Mouse (Mus musculus): ENCODE measurements around the gene Pknox2.

Pknox2 gene

DNA sequence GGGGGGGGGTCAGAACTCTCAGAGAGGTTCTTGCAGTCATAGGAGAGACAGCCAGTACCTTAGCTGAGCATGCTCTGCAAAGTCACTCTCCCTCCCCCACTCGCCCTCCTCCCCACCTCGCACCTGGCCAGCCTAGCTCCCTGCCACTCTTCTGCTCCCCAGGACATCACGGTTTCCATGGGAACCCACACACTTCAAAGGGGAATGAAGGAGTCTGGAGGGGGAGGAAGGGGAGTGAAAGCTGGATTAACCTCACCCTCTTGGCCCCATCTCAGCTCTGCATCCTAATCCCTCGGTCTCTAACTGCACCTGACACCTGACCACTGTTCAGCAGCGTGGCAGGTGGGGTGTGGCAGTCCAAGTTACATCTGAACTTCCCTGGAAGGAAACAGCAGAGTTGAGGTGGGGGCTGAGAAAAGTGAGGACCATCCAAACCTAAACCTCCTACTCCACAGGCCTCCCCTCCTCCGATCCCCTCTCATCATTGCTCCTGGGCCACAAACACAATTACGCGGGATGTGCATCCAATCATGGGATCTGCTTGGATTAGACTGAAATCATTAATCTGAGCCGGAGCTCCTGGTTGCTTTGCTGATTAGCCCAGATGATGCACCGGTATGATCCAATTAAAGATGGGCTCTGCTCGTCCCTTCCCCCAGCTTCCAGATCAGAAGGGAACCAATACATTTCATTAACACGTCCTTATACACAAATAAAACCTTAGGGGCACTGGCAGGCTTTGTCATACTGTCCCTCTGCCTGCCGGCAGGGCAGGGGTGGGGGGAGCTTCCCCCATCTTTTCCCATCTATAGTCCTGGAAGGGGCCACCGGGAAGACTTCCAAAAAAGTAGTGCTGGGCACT is 196.7 kb downstream of the Pknox2 start:
- no peak for DNase-seq (ENCODE audit: extremely low read depth, low read depth, low spot score)

DNA sequence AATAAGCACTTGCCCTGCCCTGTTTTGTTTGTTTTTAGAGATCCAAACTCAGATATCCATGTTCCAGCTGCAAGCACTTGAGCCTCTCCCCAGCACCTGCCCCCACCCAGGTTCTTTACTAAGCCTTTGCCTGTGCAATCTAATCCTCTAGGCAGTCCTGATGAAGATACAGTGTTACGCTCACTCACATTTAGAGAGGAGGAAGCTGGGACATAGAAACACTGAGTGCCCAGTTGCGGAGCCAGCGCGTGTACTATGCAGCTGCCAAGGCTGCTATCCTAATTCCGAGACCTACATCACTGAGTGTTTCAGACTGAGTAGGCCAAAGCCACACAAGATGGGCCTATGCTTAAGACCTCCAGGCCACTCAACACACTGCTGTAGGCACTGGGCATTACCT is 199.0 kb downstream of the Pknox2 start:
- peak; percentile 30 for DNase-seq (ENCODE audit: extremely low read depth, low read depth, low spot score)

GRCm38 (mm10) chr9:36947056-36947694 is 200.0 kb downstream of the Pknox2 start:
- DNase-seq (ENCODE audit: extremely low read depth, low read depth, low spot score), result peak; percentile 66

DNA sequence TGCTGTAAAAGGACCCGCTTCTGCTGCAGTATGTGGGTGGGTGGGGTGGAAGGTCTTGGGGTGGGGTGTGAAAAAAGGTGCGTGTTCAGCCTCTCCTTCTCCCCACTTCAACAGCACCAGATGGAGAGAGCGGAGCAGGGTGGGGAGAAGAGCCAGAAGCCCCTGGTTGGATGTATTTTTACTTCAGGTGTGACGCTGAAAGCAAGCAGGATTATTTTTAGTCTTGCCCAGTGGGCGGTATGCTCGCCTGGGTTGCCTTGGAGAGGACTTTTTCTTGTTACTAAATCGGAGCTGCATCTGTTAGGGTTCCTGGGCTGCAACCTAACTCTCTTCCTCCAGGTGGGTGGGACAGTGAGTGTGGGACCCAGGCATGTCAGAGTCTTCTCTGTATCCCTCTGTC is 202.4 kb downstream of the Pknox2 start:
- DNase-seq (ENCODE audit: extremely low read depth, low read depth, low spot score), result no peak

- DNase-seq (ENCODE audit: extremely low read depth, low read depth, low spot score), result no peak
These were observed 204.6 kb downstream of the Pknox2 start for GRCm38 (mm10) chr9:36942561-36942960.

- DNase-seq (ENCODE audit: extremely low read depth, low read depth, low spot score), result no peak
These were observed 205.1 kb downstream of the Pknox2 start for GRCm38 (mm10) chr9:36942131-36942530.

- no peak for DNase-seq (ENCODE audit: extremely low read depth, low read depth, low spot score)
These were observed 205.6 kb downstream of the Pknox2 start for GRCm38 (mm10) chr9:36941565-36941964.

- no peak for DNase-seq (ENCODE audit: extremely low read depth, low read depth, low spot score)
These were observed 208.6 kb downstream of the Pknox2 start for GRCm38 (mm10) chr9:36938601-36939078.

- DNase-seq (ENCODE audit: extremely low read depth, low read depth, low spot score), result no peak
These were observed 213.3 kb downstream of the Pknox2 start for GRCm38 (mm10) chr9:36933813-36934493.

GRCm38 (mm10) chr9:36932950-36933812 is 214.0 kb downstream of the Pknox2 start:
- no peak for DNase-seq (ENCODE audit: extremely low read depth, low read depth, low spot score)

- no peak for DNase-seq (ENCODE audit: extremely low read depth, low read depth, low spot score)
These were observed 215.6 kb downstream of the Pknox2 start for GRCm38 (mm10) chr9:36931657-36932056.

DNA sequence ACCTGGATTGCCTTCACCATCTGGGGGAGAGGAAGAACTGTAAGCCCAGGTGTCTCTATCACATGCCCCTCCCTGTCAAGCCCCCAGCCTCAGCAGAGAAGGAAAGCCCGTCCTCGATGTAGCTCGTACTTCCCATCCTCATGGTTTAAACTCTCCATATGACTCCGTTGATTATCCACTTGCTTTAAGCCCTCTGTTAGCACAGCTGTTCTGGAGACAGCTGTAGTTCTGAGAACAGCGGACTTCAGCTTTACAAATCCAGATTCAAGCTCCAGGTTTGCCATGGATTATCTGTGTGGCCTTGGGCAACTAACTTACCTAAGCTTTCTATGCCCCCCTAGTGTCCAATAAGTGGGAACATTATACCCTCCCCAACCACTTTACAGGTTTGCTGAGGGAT is 223.5 kb downstream of the Pknox2 start:
- no peak for DNase-seq (ENCODE audit: extremely low read depth, low read depth, low spot score)

DNA sequence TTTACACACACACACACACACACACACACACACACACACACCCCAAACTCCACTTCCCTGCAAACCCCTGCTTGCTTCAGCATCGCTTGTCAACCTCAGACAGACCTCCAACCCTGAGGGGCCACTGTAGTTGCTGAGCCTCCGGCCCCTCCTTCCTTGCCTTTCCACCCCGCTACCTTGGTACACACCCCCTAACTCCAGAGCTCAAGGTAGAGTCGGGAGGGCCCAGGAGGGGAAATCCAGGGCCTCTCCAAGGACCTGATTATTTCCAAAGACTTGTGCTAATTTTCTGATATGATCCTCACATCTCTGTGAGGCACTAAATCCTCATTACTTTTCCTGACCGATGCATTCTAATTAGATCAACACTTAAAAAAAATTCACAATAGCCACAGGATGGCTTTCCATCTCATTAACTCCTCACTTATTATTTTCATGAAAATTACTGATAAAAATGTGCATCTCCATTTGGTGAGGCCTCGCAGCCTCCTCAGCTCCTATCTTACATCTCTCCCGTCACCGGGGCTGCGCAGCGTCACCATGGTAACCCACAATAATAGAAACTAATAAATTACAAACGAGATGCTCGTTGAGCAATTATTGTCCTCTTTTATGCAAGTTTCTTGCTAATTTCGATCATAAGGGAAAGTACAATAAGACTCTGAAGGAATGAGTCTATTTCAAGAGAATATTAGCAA is 225.3 kb downstream of the Pknox2 start:
- DNase-seq (ENCODE audit: extremely low read depth, low read depth, low spot score), result no peak

DNA sequence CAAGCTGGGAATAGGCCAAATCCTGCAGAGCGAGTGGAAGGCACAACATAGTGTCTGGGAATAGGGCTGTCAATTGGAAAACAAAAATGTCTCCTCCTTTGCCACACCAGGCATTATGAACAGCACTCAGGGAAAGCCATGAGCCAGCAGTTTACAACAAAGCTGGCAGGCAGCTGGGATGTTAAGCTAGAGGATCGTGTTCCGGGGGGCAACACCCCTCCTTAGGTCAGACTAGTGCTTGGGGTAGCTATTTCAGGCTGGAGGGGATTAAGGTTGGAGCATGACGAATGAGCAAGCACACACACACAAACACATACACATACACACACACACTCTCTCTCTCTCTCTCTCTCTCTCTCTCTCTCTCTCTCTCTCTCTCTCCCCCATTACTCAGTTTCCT is 227.7 kb downstream of the Pknox2 start:
- no peak for DNase-seq (ENCODE audit: extremely low read depth, low read depth, low spot score)

DNA sequence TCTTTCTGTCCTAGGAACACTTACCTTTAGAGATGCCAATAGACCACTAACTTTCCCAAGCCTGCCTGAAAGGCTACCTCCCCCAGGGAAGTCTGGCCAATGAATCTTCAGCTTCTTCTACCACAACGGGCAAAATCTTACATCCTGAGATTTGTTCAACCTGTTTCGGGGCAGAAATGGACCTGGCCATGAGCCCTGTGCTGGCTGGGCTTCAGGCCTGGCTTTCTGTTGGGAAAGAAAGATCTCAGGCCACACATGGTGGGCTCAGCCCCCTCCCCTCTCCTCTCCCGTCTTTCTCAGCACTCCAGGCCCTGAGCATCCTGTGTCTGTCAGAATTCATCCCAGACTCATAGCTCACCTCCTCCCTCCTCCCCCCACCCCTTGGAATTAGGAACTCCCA is 228.6 kb downstream of the Pknox2 start:
- DNase-seq (ENCODE audit: extremely low read depth, low read depth, low spot score), result no peak

GRCm38 (mm10) chr9:36916915-36917314 is 230.3 kb downstream of the Pknox2 start:
- DNase-seq (ENCODE audit: extremely low read depth, low read depth, low spot score), result no peak

- no peak for DNase-seq (ENCODE audit: extremely low read depth, low read depth, low spot score)
These were observed 230.8 kb downstream of the Pknox2 start for GRCm38 (mm10) chr9:36916362-36916761.

DNA sequence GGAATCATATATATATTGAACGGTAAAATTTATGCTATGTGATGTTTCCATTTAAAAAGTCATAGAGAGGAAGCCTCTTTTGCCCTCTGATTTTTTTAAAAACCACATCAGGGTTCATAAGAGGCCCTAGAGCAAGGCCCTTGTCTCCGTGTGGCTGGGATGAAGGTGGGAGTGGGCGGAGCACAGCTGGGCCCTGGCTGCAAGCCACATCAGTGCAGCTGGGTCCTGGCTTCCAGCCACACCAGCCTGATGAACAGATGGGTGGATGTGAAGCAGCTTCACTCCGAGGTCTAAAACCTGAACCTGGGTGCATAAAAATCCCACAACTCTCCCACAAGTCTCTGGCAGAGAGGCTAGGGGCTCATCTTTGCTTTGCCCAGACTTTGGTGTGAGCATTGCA is 241.8 kb downstream of the Pknox2 start:
- DNase-seq (ENCODE audit: extremely low read depth, low read depth, low spot score), result no peak

DNA sequence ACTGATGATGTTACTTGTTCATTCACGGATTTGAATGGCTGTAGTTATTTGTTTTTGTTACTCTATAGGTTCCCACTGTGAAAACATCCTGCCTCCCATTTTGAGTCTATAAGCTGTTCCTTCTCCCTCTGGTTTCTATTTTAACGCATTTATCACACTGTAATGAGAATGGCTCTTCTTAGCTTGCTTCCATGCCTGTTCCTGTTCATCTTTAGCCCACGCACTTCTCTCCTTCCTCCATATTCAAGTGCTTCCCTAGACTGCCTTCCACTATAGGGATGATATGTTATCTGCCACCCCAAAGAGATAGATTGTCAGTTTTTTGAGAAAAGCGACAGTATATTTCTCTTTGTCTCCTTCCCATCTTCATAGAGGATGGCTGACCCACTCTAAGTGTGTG is 246.7 kb downstream of the Pknox2 start:
- DNase-seq (ENCODE audit: extremely low read depth, low read depth, low spot score), result no peak

DNA sequence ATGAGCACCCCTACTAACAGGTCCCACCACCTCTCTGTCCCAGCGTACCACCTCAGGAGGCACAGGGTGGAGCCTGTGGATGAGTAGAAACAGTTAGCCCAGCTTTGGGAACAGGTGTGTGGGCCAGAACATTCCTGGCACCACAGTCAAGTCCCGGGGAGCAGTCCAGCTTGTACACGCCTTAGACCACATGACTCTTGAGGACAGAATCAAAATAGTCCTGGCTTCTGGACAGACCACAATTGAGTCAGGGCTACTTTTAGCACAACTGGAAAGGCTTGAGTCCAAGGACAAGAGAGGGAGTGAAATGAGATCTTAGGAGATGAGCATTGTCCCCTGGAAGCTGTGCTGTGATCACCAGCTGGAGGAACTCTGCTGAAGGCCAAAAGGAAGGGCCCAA is 248.6 kb downstream of the Pknox2 start:
- DNase-seq (ENCODE audit: extremely low read depth, low read depth, low spot score), result no peak
